Mouse (Mus musculus): ENCODE data around the gene Hras. TPM values are rescaled to one million over a fixed set of nuclear protein-coding genes. Genes with fewer than 3 reads are reported as not detected.

Hras gene
- polyA plus RNA-seq, 1 experiment: 29.0 TPM

- TF ChIP-seq CTCF (IDR thresholded peaks at IDR 0.05; ENCODE audit: extremely low read depth, insufficient read depth, insufficient read length, insufficient replicate concordance) (no peak), POLR2A (IDR thresholded peaks at IDR 0.05; ENCODE audit: low read depth, low read length) (no peak)
- H3K27ac ChIP-seq (ENCODE audit: insufficient read depth, low read length): no peak overlapping the region
- H3K27me3 ChIP-seq (ENCODE audit: control insufficient read depth, insufficient read depth, low read length): no peaks in the 10 kb centered on the region
- H3K4me1 ChIP-seq (ENCODE audit: control insufficient read depth, insufficient read depth, insufficient read length): no peaks in the 10 kb centered on the region
- 91% methylated on average over 4 of the region's 4 CpGs for WGBS
- H3K4me3 ChIP-seq (ENCODE audit: extremely low read depth, insufficient read depth, insufficient read length): no peak overlapping the region
- DNase-seq (ENCODE audit: low read depth in 1 of 2, low spot score in 2 of 2): no peak
- H3K36me3 ChIP-seq (ENCODE audit: control insufficient read depth, insufficient read depth, low read length): no peaks in the 10 kb centered on the region; the same call in none of the 2 replicates
Measured at GRCm38 (mm10) chr7:141148639-141149038, 45.2 kb downstream of the Hras start.

GRCm38 (mm10) chr7:141147044-141147443 is 46.8 kb downstream of the Hras start:
- no peak overlapping the region for H3K4me3 ChIP-seq (ENCODE audit: extremely low read depth, insufficient read depth, insufficient read length)
- TF ChIP-seq CTCF (IDR thresholded peaks at IDR 0.05; ENCODE audit: extremely low read depth, insufficient read depth, insufficient read length, insufficient replicate concordance) (no peak), POLR2A (IDR thresholded peaks at IDR 0.05; ENCODE audit: low read depth, low read length) (no peak)
- no peaks in the 10 kb centered on the region; the same call in 1 of the 2 replicates for H3K36me3 ChIP-seq (ENCODE audit: control insufficient read depth, insufficient read depth, low read length)
- no peaks in the 10 kb centered on the region for H3K4me1 ChIP-seq (ENCODE audit: control insufficient read depth, insufficient read depth, insufficient read length)
- no peak overlapping the region for H3K27ac ChIP-seq (ENCODE audit: insufficient read depth, low read length)
- WGBS: 85% methylated on average over 6 of the region's 6 CpGs
- no peaks in the 10 kb centered on the region for H3K27me3 ChIP-seq (ENCODE audit: control insufficient read depth, insufficient read depth, low read length)
- no peak for DNase-seq (ENCODE audit: low read depth in 1 of 2, low spot score in 2 of 2)

DNA sequence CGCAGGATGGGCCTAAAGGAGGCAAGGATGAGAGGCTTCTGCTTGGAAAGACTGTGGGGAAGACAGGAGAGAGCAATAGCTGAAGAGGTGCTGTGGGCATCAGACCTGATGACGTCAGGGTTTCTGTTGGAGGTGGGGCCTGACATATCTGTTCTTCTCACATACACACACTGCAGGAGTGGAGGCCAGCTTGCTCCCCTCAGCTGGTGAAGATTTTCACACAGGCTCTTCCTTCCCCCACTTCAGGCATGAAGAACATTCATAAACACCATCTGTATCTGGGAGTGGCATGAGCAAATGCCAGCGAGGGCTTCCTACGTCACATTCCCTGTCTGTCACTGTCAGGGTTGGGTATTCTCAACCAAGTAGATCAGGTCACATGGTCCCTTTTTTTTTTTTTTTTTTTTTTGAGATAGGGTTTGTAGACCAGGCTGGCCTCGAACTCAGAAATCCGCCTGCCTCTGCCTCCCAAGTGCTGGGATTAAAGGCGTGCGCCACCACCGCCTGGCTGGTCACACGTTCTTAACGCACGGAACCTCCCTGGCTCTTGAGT is 47.7 kb downstream of the Hras start:
- Histone ChIP-seq H3K4me1 (ENCODE audit: control insufficient read depth, insufficient read depth, insufficient read length) (no peaks in the 10 kb centered on the region), H3K27ac (ENCODE audit: insufficient read depth, low read length) (no peak overlapping the region), H3K27me3 (ENCODE audit: control insufficient read depth, insufficient read depth, low read length) (no peaks in the 10 kb centered on the region), H3K4me3 (ENCODE audit: extremely low read depth, insufficient read depth, insufficient read length) (no peak overlapping the region), H3K36me3 (ENCODE audit: control insufficient read depth, insufficient read depth, low read length) (no peaks in the 10 kb centered on the region; the same call in 1 of the 2 replicates)
- WGBS: 86% methylated on average over 12 of the region's 12 CpGs
- TF ChIP-seq CTCF (IDR thresholded peaks at IDR 0.05; ENCODE audit: extremely low read depth, insufficient read depth, insufficient read length, insufficient replicate concordance) (no peak), POLR2A (IDR thresholded peaks at IDR 0.05; ENCODE audit: low read depth, low read length) (no peak)
- DNase-seq (ENCODE audit: low read depth in 1 of 2, low spot score in 2 of 2): no peak

- H3K36me3 ChIP-seq (ENCODE audit: control insufficient read depth, insufficient read depth, low read length): no peaks in the 10 kb centered on the region; the same call in 1 of the 2 replicates
- no peak overlapping the region for H3K27ac ChIP-seq (ENCODE audit: insufficient read depth, low read length)
- no peak overlapping the region for H3K4me3 ChIP-seq (ENCODE audit: extremely low read depth, insufficient read depth, insufficient read length)
- 50% methylated on average over 1 of the region's 1 CpGs for WGBS
- no peaks in the 10 kb centered on the region for H3K27me3 ChIP-seq (ENCODE audit: control insufficient read depth, insufficient read depth, low read length)
- DNase-seq (ENCODE audit: low read depth in 1 of 2, low spot score in 2 of 2): no peak
- no peaks in the 10 kb centered on the region for H3K4me1 ChIP-seq (ENCODE audit: control insufficient read depth, insufficient read depth, insufficient read length)
- TF ChIP-seq CTCF (IDR thresholded peaks at IDR 0.05; ENCODE audit: extremely low read depth, insufficient read depth, insufficient read length, insufficient replicate concordance): no peak
Measured at GRCm38 (mm10) chr7:141145403-141145802, 48.4 kb downstream of the Hras start.

- no peak for DNase-seq (ENCODE audit: low read depth in 1 of 2, low spot score in 2 of 2)
- Histone ChIP-seq H3K4me3 (ENCODE audit: extremely low read depth, insufficient read depth, insufficient read length) (no peak overlapping the region), H3K4me1 (ENCODE audit: control insufficient read depth, insufficient read depth, insufficient read length) (no peaks in the 10 kb centered on the region), H3K36me3 (ENCODE audit: control insufficient read depth, insufficient read depth, low read length) (no peaks in the 10 kb centered on the region; the same call in 1 of the 2 replicates), H3K27ac (ENCODE audit: insufficient read depth, low read length) (no peak overlapping the region), H3K27me3 (ENCODE audit: control insufficient read depth, insufficient read depth, low read length) (no peaks in the 10 kb centered on the region)
- TF ChIP-seq POLR2A (IDR thresholded peaks at IDR 0.05; ENCODE audit: low read depth, low read length) (no peak), CTCF (IDR thresholded peaks at IDR 0.05; ENCODE audit: extremely low read depth, insufficient read depth, insufficient read length, insufficient replicate concordance) (no peak)
- 57% methylated on average over 3 of the region's 3 CpGs for WGBS
Measured at GRCm38 (mm10) chr7:141144650-141145049, 49.2 kb downstream of the Hras start.

DNA sequence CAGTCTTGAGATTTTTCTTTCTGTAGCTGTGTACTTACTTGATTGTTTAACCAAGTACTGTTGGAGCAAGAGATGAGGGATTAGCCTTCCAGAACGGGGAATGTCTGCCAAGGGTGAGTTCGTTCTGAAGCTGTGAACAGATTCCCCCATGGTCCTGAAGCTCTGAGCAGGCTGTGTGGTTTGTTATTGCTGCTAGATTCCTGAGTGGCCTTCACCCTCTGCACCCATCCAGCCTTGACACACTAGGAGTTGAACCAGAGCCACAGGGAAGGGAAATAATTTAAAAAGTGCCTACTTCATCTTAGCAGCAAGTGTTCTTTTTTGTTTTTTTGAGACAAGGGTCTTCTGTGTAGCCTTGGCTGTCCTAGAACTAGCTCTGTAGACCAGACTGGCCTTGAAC is 49.9 kb downstream of the Hras start:
- no peaks in the 10 kb centered on the region for H3K27me3 ChIP-seq (ENCODE audit: control insufficient read depth, insufficient read depth, low read length)
- no peaks in the 10 kb centered on the region for H3K4me1 ChIP-seq (ENCODE audit: control insufficient read depth, insufficient read depth, insufficient read length)
- WGBS: 92% methylated on average over 2 of the region's 2 CpGs
- no peak overlapping the region for H3K27ac ChIP-seq (ENCODE audit: insufficient read depth, low read length)
- H3K4me3 ChIP-seq (ENCODE audit: extremely low read depth, insufficient read depth, insufficient read length): no peak overlapping the region
- no peaks in the 10 kb centered on the region; the same call in 1 of the 2 replicates for H3K36me3 ChIP-seq (ENCODE audit: control insufficient read depth, insufficient read depth, low read length)
- DNase-seq (ENCODE audit: low read depth in 1 of 2, low spot score in 2 of 2): no peak
- TF ChIP-seq POLR2A (IDR thresholded peaks at IDR 0.05; ENCODE audit: low read depth, low read length) (no peak), CTCF (IDR thresholded peaks at IDR 0.05; ENCODE audit: extremely low read depth, insufficient read depth, insufficient read length, insufficient replicate concordance) (no peak)

- H3K4me1 ChIP-seq (ENCODE audit: control insufficient read depth, insufficient read depth, insufficient read length): no peaks in the 10 kb centered on the region
Measured at GRCm38 (mm10) chr7:141143112-141143511, 50.7 kb downstream of the Hras start.

More at GRCm38 (mm10) chr7:141143112-141143511, 50.7 kb downstream of the Hras start:
- WGBS: 45% methylated on average over 5 of the region's 5 CpGs
- TF ChIP-seq CTCF (IDR thresholded peaks at IDR 0.05; ENCODE audit: extremely low read depth, insufficient read depth, insufficient read length, insufficient replicate concordance): peak; percentile 60; the same call in 1 of the 2 replicates
- TF ChIP-seq POLR2A (IDR thresholded peaks at IDR 0.05; ENCODE audit: low read depth, low read length): no peak
- H3K27ac ChIP-seq (ENCODE audit: insufficient read depth, low read length): no peak overlapping the region
- no peaks in the 10 kb centered on the region for H3K27me3 ChIP-seq (ENCODE audit: control insufficient read depth, insufficient read depth, low read length)
- no peaks in the 10 kb centered on the region; the same call in 1 of the 2 replicates for H3K36me3 ChIP-seq (ENCODE audit: control insufficient read depth, insufficient read depth, low read length)
- no peak overlapping the region for H3K4me3 ChIP-seq (ENCODE audit: extremely low read depth, insufficient read depth, insufficient read length)
- peak in 1 of 2 experiments; percentile 44 for DNase-seq (ENCODE audit: low read depth in 1 of 2, low spot score in 2 of 2)
